Mouse (Mus musculus) CH12.LX (cell line): ENCODE measurements around the gene Mroh3. TPM values are rescaled to one million over a fixed set of nuclear protein-coding genes. Genes with fewer than 3 reads are reported as not detected.

Source experiments
- DNase-seq: peaks from one replicate; pipeline ENCODE4 v3.0.0-alpha.2; 2013; ENCODE audit errors: extremely low read depth
- H3K27ac ChIP-seq: 2 replicates; pipeline ENCODE4 v1.5.1; 2012; ENCODE audit warnings: low read depth, mild to moderate bottlenecking, control low read depth, moderate library complexity; ENCODE audit not compliant: insufficient read depth
- H3K27me3 ChIP-seq: replicated peaks from 2 replicates; pipeline ENCODE3; 2012; ENCODE audit warnings: inconsistent platforms
- H3K36me3 ChIP-seq, 2 experiments: replicated peaks in 1 of 2; 2 replicates each; pipeline versions ENCODE3 to v1.6.1; 2012; ENCODE audit warnings: inconsistent platforms in 1 of 2, low read length in 1 of 2, mild to moderate bottlenecking in 1 of 2, mixed read lengths in 1 of 2, moderate library complexity in 1 of 2; ENCODE audit not compliant: control insufficient read depth in 1 of 2, insufficient read depth in 1 of 2
- H3K4me1 ChIP-seq, 2 experiments: 2 replicates each; pipeline ENCODE4 v1.6.1; 2012; ENCODE audit warnings: inconsistent platforms in 1 of 2, moderate library complexity in 1 of 2; ENCODE audit not compliant: insufficient read depth in 2 of 2, control insufficient read depth in 1 of 2
- H3K4me2 ChIP-seq: 2 replicates; pipeline ENCODE4 v1.6.1; 2012; ENCODE audit warnings: low read depth, mild to moderate bottlenecking, control low read depth; ENCODE audit not compliant: poor library complexity, insufficient read depth, severe bottlenecking
- H3K4me3 ChIP-seq, 3 experiments: fragments of 150-350 bp in 1 of 3; sonication (generic) in 1 of 3; replicated peaks in 1 of 3; 2 replicates each; pipeline versions ENCODE3 to v1.5.1; 2011 to 2012; ENCODE audit warnings: low read depth in 2 of 3, low read length in 2 of 3, mild to moderate bottlenecking in 2 of 3, moderate library complexity in 2 of 3, control low read depth in 1 of 3, improper control_type of control experiment in 1 of 3, inconsistent platforms in 1 of 3, mixed read lengths in 1 of 3; ENCODE audit not compliant: poor library complexity in 1 of 3
- H3K79me2 ChIP-seq: replicated peaks from 2 replicates; pipeline ENCODE4 v1.6.1; 2012; ENCODE audit warnings: mild to moderate bottlenecking, moderate library complexity; ENCODE audit not compliant: control insufficient read depth, poor library complexity, insufficient read depth, severe bottlenecking; ENCODE audit errors: extremely low read depth
- H3K9ac ChIP-seq: 2 replicates; pipeline ENCODE4 v1.6.1; 2012; ENCODE audit warnings: low read depth, mild to moderate bottlenecking, control low read depth, moderate library complexity; ENCODE audit not compliant: insufficient read depth
- H3K9me3 ChIP-seq: replicated peaks from 2 replicates; pipeline ENCODE3; 2012; ENCODE audit warnings: low read length, inconsistent platforms, mixed read lengths
- CHD1 ChIP-seq: IDR thresholded peaks from 2 replicates; pipeline ENCODE4 v1.6.1; 2012; ENCODE audit warnings: low read depth, low read length, improper control_type of control experiment, inconsistent platforms
- CTCF ChIP-seq, 2 experiments: IDR thresholded peaks in 1 of 2; conservative IDR thresholded peaks in 1 of 2; 2 replicates each; pipeline ENCODE4 v1.5.1; 2011 to 2012; ENCODE audit warnings: low read depth in 2 of 2, low read length in 2 of 2, improper control_type of control experiment in 1 of 2, inconsistent platforms in 1 of 2, mild to moderate bottlenecking in 1 of 2, moderate library complexity in 1 of 2
- E2F4 ChIP-seq: IDR thresholded peaks from 2 replicates; pipeline ENCODE4 v1.6.1; 2011; ENCODE audit warnings: low read depth, low read length, improper control_type of control experiment; ENCODE audit not compliant: insufficient replicate concordance
- HCFC1 ChIP-seq: IDR thresholded peaks from 2 replicates; pipeline ENCODE4 v1.6.1; 2012; ENCODE audit warnings: low read depth, mild to moderate bottlenecking, inconsistent platforms, low read length, improper control_type of control experiment
- IRF4 ChIP-seq: IDR thresholded peaks from 2 replicates; pipeline ENCODE4 v1.6.1; 2014; ENCODE audit warnings: low read depth, mild to moderate bottlenecking, inconsistent platforms, low read length, improper control_type of control experiment
- JUN ChIP-seq: IDR thresholded peaks from 2 replicates; pipeline ENCODE4 v1.6.1; 2011; ENCODE audit warnings: low read depth, mild to moderate bottlenecking, low read length, improper control_type of control experiment, moderate library complexity; ENCODE audit not compliant: insufficient read depth
- JUND ChIP-seq: conservative IDR thresholded peaks from 2 replicates; pipeline ENCODE4 v1.6.1; 2011; ENCODE audit warnings: low read depth, low read length, improper control_type of control experiment
- MAFK ChIP-seq: IDR thresholded peaks from 2 replicates; pipeline ENCODE4 v1.6.1; 2011; ENCODE audit warnings: low read length, improper control_type of control experiment; ENCODE audit not compliant: insufficient replicate concordance
- MAX ChIP-seq: IDR thresholded peaks from 2 replicates; pipeline ENCODE4 v1.6.1; 2011; ENCODE audit warnings: low read length, improper control_type of control experiment
- MAZ ChIP-seq: IDR thresholded peaks from 2 replicates; pipeline ENCODE4 v1.6.1; 2012; ENCODE audit warnings: low read depth, mild to moderate bottlenecking, inconsistent platforms, low read length, improper control_type of control experiment, moderate library complexity
- MEF2A ChIP-seq: IDR thresholded peaks from 2 replicates; pipeline ENCODE4 v1.6.1; 2014; ENCODE audit warnings: low read depth, mild to moderate bottlenecking, inconsistent platforms, low read length, improper control_type of control experiment, borderline replicate concordance
- MXI1 ChIP-seq: IDR thresholded peaks from 2 replicates; pipeline ENCODE4 v1.6.1; 2011; ENCODE audit warnings: mild to moderate bottlenecking, low read depth, low read length, improper control_type of control experiment
- MYC ChIP-seq: IDR thresholded peaks from 2 replicates; pipeline ENCODE4 v1.6.1; 2011; ENCODE audit warnings: low read depth, mild to moderate bottlenecking, improper control_type of control experiment, low read length
- NELFE ChIP-seq: IDR thresholded peaks from 2 replicates; pipeline ENCODE4 v1.6.1; 2011; ENCODE audit warnings: low read depth, low read length, improper control_type of control experiment
- NRF1 ChIP-seq: IDR thresholded peaks from 2 replicates; pipeline ENCODE4 v1.6.1; 2014; ENCODE audit warnings: low read depth, mild to moderate bottlenecking, inconsistent platforms, low read length, improper control_type of control experiment, moderate library complexity
- PAX5 ChIP-seq: IDR thresholded peaks from 2 replicates; pipeline ENCODE4 v1.6.1; 2012; ENCODE audit warnings: low read length, inconsistent platforms, mixed read lengths
- POLR2A ChIP-seq: IDR thresholded peaks from 2 replicates; pipeline ENCODE4 v1.6.1; 2011; ENCODE audit warnings: low read depth, mild to moderate bottlenecking, improper control_type of control experiment, low read length
- POLR2AphosphoS2 ChIP-seq: IDR thresholded peaks from 2 replicates; pipeline ENCODE4 v1.6.1; 2011; ENCODE audit warnings: low read depth, low read length, improper control_type of control experiment
- RAD21 ChIP-seq: IDR thresholded peaks from 2 replicates; pipeline ENCODE4 v1.6.1; 2011; ENCODE audit warnings: low read depth, mild to moderate bottlenecking, low read length, improper control_type of control experiment, moderate library complexity
- SIN3A ChIP-seq: IDR thresholded peaks from 2 replicates; pipeline ENCODE4 v1.6.1; 2012; ENCODE audit warnings: low read length, improper control_type of control experiment, inconsistent platforms
- TBP ChIP-seq: conservative IDR thresholded peaks from 2 replicates; pipeline ENCODE4 v1.6.1; 2011; ENCODE audit warnings: low read depth, low read length, improper control_type of control experiment
- TCF12 ChIP-seq: IDR thresholded peaks from 2 replicates; pipeline ENCODE4 v1.6.1; 2014; ENCODE audit warnings: low read depth, mild to moderate bottlenecking, inconsistent platforms, low read length, improper control_type of control experiment
- UBTF ChIP-seq: IDR thresholded peaks from 2 replicates; pipeline ENCODE4 v1.6.1; 2012; ENCODE audit warnings: low read depth, mild to moderate bottlenecking, inconsistent platforms, low read length, improper control_type of control experiment, moderate library complexity
- USF2 ChIP-seq: conservative IDR thresholded peaks from 2 replicates; pipeline ENCODE4 v1.6.1; 2011; ENCODE audit warnings: low read depth, low read length, improper control_type of control experiment
- ZKSCAN1 ChIP-seq: IDR thresholded peaks from 2 replicates; pipeline ENCODE4 v1.6.1; 2012; ENCODE audit warnings: low read depth, inconsistent platforms, low read length, improper control_type of control experiment, borderline replicate concordance
- ZMIZ1 ChIP-seq: IDR thresholded peaks from 2 replicates; pipeline ENCODE4 v1.6.1; 2012; ENCODE audit warnings: low read depth, mild to moderate bottlenecking, inconsistent platforms, low read length, improper control_type of control experiment
- dilution Hi-C: fragments of 300-500 bp; cut with MboI; formaldehyde crosslinking; loops from 2 replicates; pipeline ENCODE4 v1.14.3; 2020; ENCODE audit warnings: low sequenced_read_pairs; ENCODE audit not compliant: extremely low pct_unique_long_range_greater_than_20kb, extremely low pct_ligation_motif_present
- in situ Hi-C: fragments of 300-500 bp; cut with MboI; formaldehyde crosslinking; loops from 3 replicates; pipeline ENCODE4 v1.14.3; 2019; ENCODE audit warnings: low sequenced_read_pairs, low pct_ligation_motif_present, low pct_unique_long_range_greater_than_20kb, mixed read lengths
- polyA plus RNA-seq: library from polyadenylated mRNA; unstranded; fragments of >175 nt; gene quantifications from 2 replicates; pipeline ENCODE4 v1.2.1, GENCODE M21; 2012; ENCODE audit warnings: low read depth; ENCODE audit not compliant: insufficient read length
- total RNA-seq, 2 experiments: library from RNA; depleted of rRNA; stranded (reverse); fragments of 300-350 nt in 1 of 2; fragments of >200 nt in 1 of 2; gene quantifications; 2 replicates each; pipeline ENCODE4 v1.2.3; 2012 to 2014

Mroh3 gene
- total and polyA plus RNA-seq, 3 experiments: not detected

DNA sequence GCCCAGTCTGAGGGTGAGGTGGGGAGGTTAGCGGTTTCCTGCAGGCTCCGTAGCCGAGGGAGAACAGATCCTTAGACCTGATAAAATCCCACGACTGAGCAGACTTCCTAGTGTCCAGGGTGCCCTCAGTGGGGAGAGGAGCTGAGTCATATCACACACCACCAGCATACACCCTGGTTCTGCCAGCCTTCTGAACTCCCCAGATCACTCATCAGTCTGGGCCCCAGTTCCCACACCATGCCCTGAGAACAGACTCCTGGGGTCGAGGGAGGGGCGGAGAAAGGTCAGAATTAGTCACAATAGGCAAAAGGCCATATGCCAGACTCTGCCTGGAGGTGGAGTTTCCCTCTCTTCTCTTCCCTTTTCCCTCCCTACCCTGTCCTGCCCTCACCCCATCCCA is 42.5 kb upstream of the Mroh3 start (continued):
- no peak for TF ChIP-seq PAX5
- TF ChIP-seq SIN3A: no peak
- TF ChIP-seq TBP: no peak
- TF ChIP-seq MYC: no peak
- no peak for TF ChIP-seq POLR2A
- no peak for TF ChIP-seq MXI1
- TF ChIP-seq, all 38 proteins: peak for 11

DNA sequence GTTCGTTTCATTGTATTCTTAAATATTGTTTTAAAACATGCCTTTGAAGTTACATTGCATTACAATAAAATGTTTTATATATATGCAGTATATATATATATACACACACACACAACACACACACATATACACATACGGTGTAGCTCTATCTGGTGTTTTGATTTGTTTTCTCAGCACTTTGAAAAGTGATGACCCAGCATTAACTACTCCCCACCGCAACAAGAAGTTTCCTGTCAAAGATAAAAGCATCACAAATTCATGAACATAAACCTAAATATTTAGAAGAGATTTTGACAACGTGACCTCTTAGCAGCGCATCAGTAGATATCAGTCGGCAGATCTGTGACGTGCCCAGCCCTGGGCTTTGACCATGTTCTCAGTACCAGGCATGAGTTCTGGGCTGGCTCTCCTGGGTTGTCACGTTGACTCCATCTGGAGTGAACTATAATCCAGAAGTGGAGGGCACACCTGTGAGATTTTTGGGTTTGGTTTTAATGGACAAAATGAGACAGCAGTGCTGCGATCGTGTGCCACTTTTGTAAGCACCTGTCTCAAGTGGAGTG is 42.0 kb upstream of the Mroh3 start:
- Histone ChIP-seq H3K27me3 (no peaks in the 10 kb centered on the region), H3K4me3 (no peak overlapping the region), H3K4me2 (no peak overlapping the region), H3K9ac (no peak overlapping the region), H3K27ac (no peak overlapping the region), H3K4me1 (peaks cover 31 to 50% of the 10 kb centered on the region in 2 experiments), H3K79me2 (no peaks in the 10 kb centered on the region), H3K36me3 (no peaks in the 10 kb centered on the region), H3K9me3 (peaks cover 2% of the 10 kb centered on the region)
- no peak for DNase-seq
- dilution Hi-C loops: no loop called here
- in situ Hi-C loops: no loop called here
- TF ChIP-seq E2F4: no peak
- TF ChIP-seq PAX5: no peak
- TF ChIP-seq TCF12: no peak
- TF ChIP-seq MEF2A: no peak
- no peak for TF ChIP-seq ZKSCAN1
- no peak for TF ChIP-seq POLR2AphosphoS2
- TF ChIP-seq HCFC1: no peak
- no peak for TF ChIP-seq UBTF
- TF ChIP-seq MAFK: peak; percentile 83

DNA sequence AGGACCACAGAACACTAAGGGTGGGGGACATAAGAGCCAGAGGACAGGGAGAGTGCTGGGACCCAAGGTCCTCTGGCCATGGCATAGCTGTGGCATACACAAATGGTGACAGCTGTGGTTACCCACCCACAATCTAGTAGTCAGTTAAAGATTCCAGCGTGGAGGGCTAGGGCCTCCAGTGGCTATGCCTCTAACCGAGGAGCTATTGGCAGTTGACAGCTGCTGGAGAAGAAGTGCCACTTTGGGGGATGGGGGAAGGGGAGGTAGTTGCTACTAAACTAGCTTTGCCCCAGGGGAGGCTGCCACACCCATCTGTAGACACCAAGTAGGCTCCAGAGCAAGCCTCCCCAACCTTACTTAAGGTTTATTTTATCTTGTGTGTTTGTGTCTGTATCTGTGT is 40.8 kb upstream of the Mroh3 start:
- Histone ChIP-seq H3K4me1 (peaks cover 31 to 56% of the 10 kb centered on the region in 2 experiments), H3K4me3 (no peak overlapping the region), H3K79me2 (no peaks in the 10 kb centered on the region), H3K4me2 (no peak overlapping the region), H3K27me3 (no peaks in the 10 kb centered on the region), H3K9me3 (no peaks in the 10 kb centered on the region), H3K36me3 (no peaks in the 10 kb centered on the region), H3K27ac (no peak overlapping the region), H3K9ac (no peak overlapping the region)
- peak; percentile 43 for DNase-seq
- dilution Hi-C loops: no loop called here
- in situ Hi-C loops: no loop called here
- TF ChIP-seq ZKSCAN1 (no peak), MAFK (no peak), CHD1 (no peak), IRF4 (no peak), MEF2A (no peak), SIN3A (no peak), ZMIZ1 (no peak), JUN (no peak), MAZ (no peak), E2F4 (no peak), USF2 (no peak), MAX (no peak), CTCF (conservative IDR thresholded peaks at IDR 0.05 in 1 of 2, IDR thresholded peaks at IDR 0.05 in 1 of 2; ENCODE audit: low read depth in 2 of 2, low read length in 2 of 2) (no peak), RAD21 (no peak), NELFE (no peak), TCF12 (no peak), HCFC1 (no peak), JUND (no peak), NRF1 (no peak)
